Mouse (Mus musculus): Measurements from ENCODE around the gene Smad6.

Smad6 gene

GRCm38 (mm10) chr9:63959933-63960828 is 61.7 kb downstream of the Smad6 start:
- peak; percentile 48 to 66 for DNase-seq (ENCODE audit: low spot score in 2 of 2)

GRCm38 (mm10) chr9:63959129-63959932 is 62.5 kb downstream of the Smad6 start:
- peak; percentile 50 to 59 for DNase-seq (ENCODE audit: low spot score in 2 of 2)

- peak; percentile 60 to 72 for DNase-seq (ENCODE audit: low spot score in 2 of 2)
Observed at GRCm38 (mm10) chr9:63958337-63959030, 63.4 kb downstream of the Smad6 start.

GRCm38 (mm10) chr9:63957647-63958185 is 64.1 kb downstream of the Smad6 start:
- no peak for DNase-seq (ENCODE audit: low spot score in 2 of 2)

GRCm38 (mm10) chr9:63956052-63956451 is 65.8 kb downstream of the Smad6 start:
- peak in 1 of 2 experiments; percentile 60 for DNase-seq (ENCODE audit: low spot score in 2 of 2)

GRCm38 (mm10) chr9:63953691-63954090 is 68.2 kb downstream of the Smad6 start:
- no peak for DNase-seq (ENCODE audit: low spot score in 2 of 2)

GRCm38 (mm10) chr9:63952591-63952990 is 69.3 kb downstream of the Smad6 start:
- no peak for DNase-seq (ENCODE audit: low spot score in 2 of 2)

GRCm38 (mm10) chr9:63950357-63950756 is 71.5 kb downstream of the Smad6 start:
- DNase-seq (ENCODE audit: low spot score in 2 of 2): no peak

- no peak for DNase-seq (ENCODE audit: low spot score in 2 of 2)
Observed at GRCm38 (mm10) chr9:63949393-63949792, 72.5 kb downstream of the Smad6 start.

- no peak for DNase-seq (ENCODE audit: low spot score in 2 of 2)
Observed at GRCm38 (mm10) chr9:63942608-63942982, 79.3 kb downstream of the Smad6 start.

GRCm38 (mm10) chr9:63941747-63942607 is 79.9 kb downstream of the Smad6 start:
- DNase-seq (ENCODE audit: low spot score in 2 of 2): peak; percentile 60 to 62

GRCm38 (mm10) chr9:63936256-63936655 is 85.6 kb downstream of the Smad6 start:
- no peak for DNase-seq (ENCODE audit: low spot score in 2 of 2)

GRCm38 (mm10) chr9:63933068-63933467 is 88.8 kb downstream of the Smad6 start:
- no peak for DNase-seq (ENCODE audit: low spot score in 2 of 2)

- DNase-seq (ENCODE audit: low spot score in 2 of 2): peak; percentile 64 to 65
Observed at GRCm38 (mm10) chr9:63927340-63928049, 94.4 kb downstream of the Smad6 start.

- DNase-seq (ENCODE audit: low spot score in 2 of 2): peak in 1 of 2 experiments; percentile 20
Observed at GRCm38 (mm10) chr9:63926377-63926776, 95.5 kb downstream of the Smad6 start.

GRCm38 (mm10) chr9:63923190-63923717 is 98.6 kb downstream of the Smad6 start:
- DNase-seq (ENCODE audit: low spot score in 2 of 2): no peak

GRCm38 (mm10) chr9:63919708-63920107 is 102.2 kb downstream of the Smad6 start:
- DNase-seq (ENCODE audit: low spot score in 2 of 2): no peak

GRCm38 (mm10) chr9:63919001-63919555 is 102.8 kb downstream of the Smad6 start:
- DNase-seq (ENCODE audit: low spot score in 2 of 2): no peak

GRCm38 (mm10) chr9:63918245-63918644 is 103.6 kb downstream of the Smad6 start:
- DNase-seq (ENCODE audit: low spot score in 2 of 2): peak in 1 of 2 experiments; percentile 80

All from heart, adult 9 months (tissue).